In genomic region chr4:33247479-33248053, GRCm38 (mm10) we compare ENCODE assay signal across 7 mouse cellular contexts. TPM values are rescaled to one million over a fixed set of nuclear protein-coding genes. Genes with fewer than 3 reads are reported as not detected.
DNase-seq lines count a peak whose midpoint lies in the region; ATAC-seq lines count a peak whose summit lies in the region.

No protein-coding gene starts in this region.

- peak overlapping the region; percentile 100 for H3K27ac ChIP-seq in intestine, embryonic 16.5 days (ENCODE audit: low read length)
- peak overlapping the region; percentile 97 for H3K27ac ChIP-seq in midbrain, embryonic 11.5 days (ENCODE audit: low read depth, low read length)

- H3K4me1 ChIP-seq in intestine, embryonic 16.5 days (ENCODE audit: control insufficient read depth, insufficient read depth, low read length) = peaks cover 11% of the 10 kb centered on the region
- H3K4me1 ChIP-seq in midbrain, embryonic 11.5 days (ENCODE audit: control insufficient read depth, insufficient read depth, low read length) = peaks cover 5% of the 10 kb centered on the region

- peak overlapping the region; percentile 99 for H3K9ac ChIP-seq in intestine, embryonic 16.5 days (ENCODE audit: low read depth, low read length)
- H3K9ac ChIP-seq in midbrain, embryonic 11.5 days (ENCODE audit: low read length) = peak overlapping the region; percentile 95

- intact Hi-C loops in gastrocnemius, postnatal 36 days (cut with DNase I) = loop anchor here (1.0 kb wide), 1 partner anchor 14 kb away; no protein-coding TSS in a partner anchor
- intact Hi-C loops in left cerebral cortex, postnatal 36 days (cut with DNase I) = loop anchor here (2.0 to 5.0 kb wide), 5 partner anchors 40 to 1305 kb away; partner anchors contain the start of genes Akirin2, Pm20d2, Pnrc1 and Srsf12

- no peaks in the 10 kb centered on the region for H3K9me3 ChIP-seq in intestine, embryonic 16.5 days (ENCODE audit: control insufficient read depth, low read length)
- H3K9me3 ChIP-seq in midbrain, embryonic 11.5 days (ENCODE audit: control insufficient read depth, low read length) = no peaks in the 10 kb centered on the region

- peak overlapping the region; percentile 89 for H3K4me3 ChIP-seq in intestine, embryonic 16.5 days (ENCODE audit: low read length)
- H3K4me3 ChIP-seq in midbrain, embryonic 11.5 days (ENCODE audit: low read depth, low read length) = peak overlapping the region; percentile 97

- H3K4me2 ChIP-seq in intestine, embryonic 16.5 days (ENCODE audit: low read depth, low read length) = peak overlapping the region; percentile 65
- peak overlapping the region; percentile 78 for H3K4me2 ChIP-seq in midbrain, embryonic 11.5 days

- peak; percentile 100 for DNase-seq in adrenal gland, adult 2 months
- DNase-seq in embryo, embryonic 11.5 days (ENCODE audit: low read depth, low spot score) = peak; percentile 97
- peak; percentile 97 to 99 for DNase-seq in gastrocnemius, postnatal 36 days
- peak; percentile 98 to 99 for DNase-seq in left cerebral cortex, postnatal 36 days (ENCODE audit: low spot score in 2 of 2)
- DNase-seq in midbrain, embryonic 11.5 days (ENCODE audit: low spot score, missing footprints) = peak; percentile 99
- peak; percentile 100 for DNase-seq in skeletal muscle tissue, adult 2 months (ENCODE audit: low read depth, low spot score)

- peaks cover 5% of the 10 kb centered on the region; the same call in 1 of the 2 replicates for H3K36me3 ChIP-seq in intestine, embryonic 16.5 days (ENCODE audit: control insufficient read depth, insufficient read depth, low read length)
- no peaks in the 10 kb centered on the region; the same call in 1 of the 2 replicates for H3K36me3 ChIP-seq in midbrain, embryonic 11.5 days (ENCODE audit: control insufficient read depth, insufficient read depth, low read length)

- peak; percentile 92 for ATAC-seq in intestine, embryonic 16.5 days
- ATAC-seq in midbrain, embryonic 11.5 days (ENCODE audit: low FRiP score) = peak; percentile 92

- H3K27me3 ChIP-seq in intestine, embryonic 16.5 days (replicated peaks; ENCODE audit: control insufficient read depth, insufficient read depth, low read length) = no peaks in the 10 kb centered on the region
- no peaks in the 10 kb centered on the region for H3K27me3 ChIP-seq in midbrain, embryonic 11.5 days (ENCODE audit: control insufficient read depth, insufficient read depth, low read length)

- under 1% methylated on average over 60 of the region's 60 CpGs for WGBS in intestine, embryonic 16.5 days
- WGBS in midbrain, embryonic 11.5 days = under 1% methylated on average over 52 of the region's 60 CpGs

RNA-seq across cellular contexts. Expression of gene Srsf12, which starts 38.8 kb away (rescaled TPM):
- under 1 TPM; 0.55 to 0.98 TPM for total RNA-seq in adrenal gland, adult 2 months (2021)
- polyA plus RNA-seq in adrenal gland, adult 2 months (2012; rRNA removed) = 0.22 and 0.85 TPM in 2 replicates
- not detected for total RNA-seq in gastrocnemius, postnatal 36 days (2021)
- 4.7 and 5.2 TPM in 2 replicates for polyA plus RNA-seq in intestine, embryonic 16.5 days (2015; fragmentation: Nextera tagmentation; extraction: Ambion mirVana)
- 10 to 100 TPM; 23.6 to 26.8 TPM for total RNA-seq in left cerebral cortex, postnatal 36 days (2021)
- polyA plus RNA-seq in midbrain, embryonic 11.5 days (2014; fragmentation: Nextera tagmentation; extraction: Ambion mirVana) = 8.5 and 9.2 TPM in 2 replicates

RNA-seq across cellular contexts. Expression of gene Pnrc1, which starts 42.4 kb away (rescaled TPM):
- total RNA-seq in adrenal gland, adult 2 months (2021) = 100 to 1,000 TPM; 165 to 239 TPM
- polyA plus RNA-seq in adrenal gland, adult 2 months (2012; rRNA removed) = 205 and 321 TPM in 2 replicates
- total RNA-seq in gastrocnemius, postnatal 36 days (2021) = 100 to 1,000 TPM; 152 to 180 TPM
- 51.0 and 59.6 TPM in 2 replicates for polyA plus RNA-seq in intestine, embryonic 16.5 days (2015; fragmentation: Nextera tagmentation; extraction: Ambion mirVana)
- total RNA-seq in left cerebral cortex, postnatal 36 days (2021) = 100 to 1,000 TPM; 141 to 143 TPM
- polyA plus RNA-seq in midbrain, embryonic 11.5 days (2014; fragmentation: Nextera tagmentation; extraction: Ambion mirVana) = 86.7 and 95.0 TPM in 2 replicates

RNA-seq across cellular contexts. Expression of gene Pm20d2, which starts 58.0 kb away (rescaled TPM):
- 10 to 100 TPM; 19.5 to 47.0 TPM for total RNA-seq in adrenal gland, adult 2 months (2021)
- 63.8 and 85.1 TPM in 2 replicates for polyA plus RNA-seq in adrenal gland, adult 2 months (2012; rRNA removed)
- 10 to 100 TPM; 23.9 to 42.6 TPM for total RNA-seq in gastrocnemius, postnatal 36 days (2021)
- 0.82 and 0.88 TPM in 2 replicates for polyA plus RNA-seq in intestine, embryonic 16.5 days (2015; fragmentation: Nextera tagmentation; extraction: Ambion mirVana)
- total RNA-seq in left cerebral cortex, postnatal 36 days (2021) = 1 to 10 TPM; 5.8 to 6.1 TPM
- polyA plus RNA-seq in midbrain, embryonic 11.5 days (2014; fragmentation: Nextera tagmentation; extraction: Ambion mirVana) = 0.80 and 1.4 TPM in 2 replicates

Comparison
In these comparisons a context has a peak if more than half of its experiments do, and no peak if none do; other contexts are left out.
1. Peak in every context shown above with its lines: DNase-seq, ATAC-seq, H3K4me3 ChIP-seq and H3K27ac ChIP-seq.
2. RNA of gene Srsf12, which starts 38.8 kb away (total RNA-seq): 23.6 to 26.8 TPM in left cerebral cortex, postnatal 36 days; 0.55 to 0.98 TPM in adrenal gland, adult 2 months and not detected in gastrocnemius, postnatal 36 days; every median in the first group is over 10 times any median in the second.